Mouse (Mus musculus) natural killer cell, adult 2 months (primary cell): ENCODE data around the gene Sirt5.

Experiments
- DNase-seq, 2 experiments: peaks; one replicate each; pipeline ENCODE4 v3.0.0; 2022; ENCODE audit warnings: low spot score in 2 of 2

Sirt5 gene

GRCm38 (mm10) chr13:43374205-43374604 lies 8.9 kb downstream of the Sirt5 start:
- no peak for DNase-seq

- no peak for DNase-seq
These were observed 9.7 kb downstream of the Sirt5 start for GRCm38 (mm10) chr13:43374918-43375432.

- DNase-seq, result no peak
These were observed 14.7 kb downstream of the Sirt5 start for GRCm38 (mm10) chr13:43379989-43380388.

- no peak for DNase-seq
These were observed 20.0 kb downstream of the Sirt5 start for GRCm38 (mm10) chr13:43385321-43385720.

- no peak for DNase-seq
These were observed 32.5 kb downstream of the Sirt5 start for GRCm38 (mm10) chr13:43397700-43398296.

GRCm38 (mm10) chr13:43398297-43399080 lies 33.2 kb downstream of the Sirt5 start, which contains the start of gene Nol7:
Gene Nol7 (plus strand): TSS chr13:43398390.
- peak; percentile 95 to 96 for DNase-seq

- DNase-seq, result peak in 1 of 2 experiments; percentile 46
These were observed 34.3 kb downstream of the Sirt5 start for GRCm38 (mm10) chr13:43399576-43399975.

- no peak for DNase-seq
These were observed 47.0 kb downstream of the Sirt5 start for GRCm38 (mm10) chr13:43412311-43412710.

GRCm38 (mm10) chr13:43413611-43414010 lies 48.3 kb downstream of the Sirt5 start:
- no peak for DNase-seq

- DNase-seq, result no peak
These were observed 50.0 kb downstream of the Sirt5 start for GRCm38 (mm10) chr13:43415249-43415648.

GRCm38 (mm10) chr13:43428436-43428835 lies 63.1 kb downstream of the Sirt5 start:
- no peak for DNase-seq

GRCm38 (mm10) chr13:43433395-43433794 lies 68.1 kb downstream of the Sirt5 start:
- no peak for DNase-seq

- no peak for DNase-seq
These were observed 75.1 kb downstream of the Sirt5 start for GRCm38 (mm10) chr13:43440376-43440775.

- no peak for DNase-seq
These were observed 77.3 kb downstream of the Sirt5 start for GRCm38 (mm10) chr13:43442551-43442950.

GRCm38 (mm10) chr13:43443706-43444105 lies 78.4 kb downstream of the Sirt5 start:
- no peak for DNase-seq

- no peak for DNase-seq
These were observed 79.4 kb downstream of the Sirt5 start for GRCm38 (mm10) chr13:43444717-43445116.
